Mouse (Mus musculus): Measurements from ENCODE around the gene Mef2a. TPM values are rescaled to one million over a fixed set of nuclear protein-coding genes. Genes with fewer than 3 reads are reported as not detected.

Mef2a gene
- total and polyA plus RNA-seq, 3 experiments = 9.6 to 13.4 TPM; not detected in 1

GRCm38 (mm10) chr7:67217025-67217424 lies 155.6 kb downstream of the Mef2a start:
- TF ChIP-seq TAL1 (IDR thresholded peaks at IDR 0.05; ENCODE audit: low read length) (no peak), SMC3 (IDR thresholded peaks at IDR 0.05; ENCODE audit: low read depth, low read length) (peak; percentile 90), ZC3H11A (IDR thresholded peaks at IDR 0.05; ENCODE audit: low read depth, low read length) (peak; percentile 64), RAD21 (IDR thresholded peaks at IDR 0.05; ENCODE audit: low read depth, low read length) (peak; percentile 50), CTCF (IDR thresholded peaks at IDR 0.05 in 2 of 3, conservative IDR thresholded peaks at IDR 0.05 in 1 of 3; ENCODE audit: control insufficient read depth in 1 of 3, insufficient read depth in 1 of 3, low read depth in 2 of 3, low read length in 3 of 3, poor library complexity in 1 of 3, severe bottlenecking in 1 of 3) (peak; percentile 78 to 90 (median 81))
- DNase-seq (ENCODE audit: low read depth, low spot score) = peak; percentile 76
- Histone ChIP-seq H3K4me3 (ENCODE audit: control insufficient read depth in 1 of 2, insufficient read depth in 1 of 2, low read depth in 2 of 2, low read length in 2 of 2) (0 out of 4 replicates have a peak overlapping the region, but pooled peaks of 1 of the 2 experiments have one; percentile 10), H3K36me3 (ENCODE audit: control insufficient read depth in 1 of 2, insufficient read depth in 2 of 2, low read length in 2 of 2) (peaks cover 0 to 12% of the 10 kb centered on the region in 2 experiments; a peak in 2 of 4 replicates), H3K79me2 (ENCODE audit: control insufficient read depth, insufficient read depth, low read length, poor library complexity) (no peaks in the 10 kb centered on the region), H3K9ac (ENCODE audit: control insufficient read depth, low read depth, low read length, poor library complexity, severe bottlenecking) (no peak overlapping the region), H3K9me3 (replicated peaks; ENCODE audit: insufficient read depth, low read length) (no peaks in the 10 kb centered on the region), H3K27ac (ENCODE audit: control insufficient read depth, low read depth, low read length) (peak overlapping the region; percentile 45), H3K27me3 (ENCODE audit: control insufficient read depth in 1 of 2, insufficient read depth in 2 of 2, low read length in 2 of 2) (no peaks in the 10 kb centered on the region), H3K4me1 (ENCODE audit: control insufficient read depth in 1 of 2, insufficient read depth in 2 of 2, low read length in 2 of 2) (peaks cover 0 to 19% of the 10 kb centered on the region in 2 experiments; a peak in 2 of 4 replicates)

- no peak overlapping the region for H3K4me3 ChIP-seq (ENCODE audit: control insufficient read depth in 1 of 2, insufficient read depth in 1 of 2, low read depth in 2 of 2, low read length in 2 of 2)
- H3K9me3 ChIP-seq (replicated peaks; ENCODE audit: insufficient read depth, low read length) = no peaks in the 10 kb centered on the region
- peaks cover 0 to 20% of the 10 kb centered on the region in 2 experiments; a peak in 2 of 4 replicates for H3K4me1 ChIP-seq (ENCODE audit: control insufficient read depth in 1 of 2, insufficient read depth in 2 of 2, low read length in 2 of 2)
- H3K79me2 ChIP-seq (ENCODE audit: control insufficient read depth, insufficient read depth, low read length, poor library complexity) = no peaks in the 10 kb centered on the region
- TF ChIP-seq ETS1 (IDR thresholded peaks at IDR 0.05; ENCODE audit: low read depth, low read length) = peak; percentile 24; the same call in 1 of the 2 replicates
- TF ChIP-seq GATA1 (IDR thresholded peaks at IDR 0.05; ENCODE audit: low read depth, low read length) = peak; percentile 72
- TF ChIP-seq RCOR1 (IDR thresholded peaks at IDR 0.05; ENCODE audit: low read depth, low read length) = peak; percentile 48; the same call in 1 of the 2 replicates
- TF ChIP-seq E2F4 (IDR thresholded peaks at IDR 0.05; ENCODE audit: borderline replicate concordance, low read depth, low read length) = no peak
- peak; percentile 76 to 79 for TF ChIP-seq EP300 (IDR thresholded peaks at IDR 0.05; ENCODE audit: low read depth in 1 of 2, low read length in 2 of 2)
- TF ChIP-seq TAL1 (IDR thresholded peaks at IDR 0.05; ENCODE audit: low read length) = peak; percentile 55
- TF ChIP-seq SIN3A (IDR thresholded peaks at IDR 0.05; ENCODE audit: low read length) = no peak
- TF ChIP-seq NRF1 (IDR thresholded peaks at IDR 0.05; ENCODE audit: insufficient read depth, low read depth, low read length, poor library complexity, severe bottlenecking) = no peak
- 0 out of 2 replicates have a peak, but pooled peaks have one; percentile 33 for TF ChIP-seq TCF12 (IDR thresholded peaks at IDR 0.05; ENCODE audit: low read depth, low read length)
- no peaks in the 10 kb centered on the region for H3K27me3 ChIP-seq (ENCODE audit: control insufficient read depth in 1 of 2, insufficient read depth in 2 of 2, low read length in 2 of 2)
- no peak overlapping the region for H3K9ac ChIP-seq (ENCODE audit: control insufficient read depth, low read depth, low read length, poor library complexity, severe bottlenecking)
- H3K36me3 ChIP-seq (ENCODE audit: control insufficient read depth in 1 of 2, insufficient read depth in 2 of 2, low read length in 2 of 2) = peaks cover 0 to 12% of the 10 kb centered on the region in 2 experiments; a peak in 2 of 4 replicates
- peak; percentile 56 for DNase-seq (ENCODE audit: low read depth, low spot score)
- peak overlapping the region; percentile 45 for H3K27ac ChIP-seq (ENCODE audit: control insufficient read depth, low read depth, low read length)
These were observed 156.3 kb downstream of the Mef2a start for GRCm38 (mm10) chr7:67216351-67216750.

- Histone ChIP-seq H3K4me3 (ENCODE audit: control insufficient read depth in 1 of 2, insufficient read depth in 1 of 2, low read depth in 2 of 2, low read length in 2 of 2) (no peak overlapping the region), H3K9ac (ENCODE audit: control insufficient read depth, low read depth, low read length, poor library complexity, severe bottlenecking) (no peak overlapping the region), H3K9me3 (replicated peaks; ENCODE audit: insufficient read depth, low read length) (no peaks in the 10 kb centered on the region), H3K4me1 (ENCODE audit: control insufficient read depth in 1 of 2, insufficient read depth in 2 of 2, low read length in 2 of 2) (peaks cover 0 to 33% of the 10 kb centered on the region in 2 experiments; a peak in 3 of 4 replicates), H3K27me3 (ENCODE audit: control insufficient read depth in 1 of 2, insufficient read depth in 2 of 2, low read length in 2 of 2) (no peaks in the 10 kb centered on the region), H3K79me2 (ENCODE audit: control insufficient read depth, insufficient read depth, low read length, poor library complexity) (no peaks in the 10 kb centered on the region), H3K36me3 (ENCODE audit: control insufficient read depth in 1 of 2, insufficient read depth in 2 of 2, low read length in 2 of 2) (peaks cover 0 to 23% of the 10 kb centered on the region in 2 experiments; a peak in 2 of 4 replicates), H3K27ac (ENCODE audit: control insufficient read depth, low read depth, low read length) (no peak overlapping the region)
- DNase-seq (ENCODE audit: low read depth, low spot score) = no peak
- TF ChIP-seq MAFK (IDR thresholded peaks at IDR 0.05; ENCODE audit: borderline replicate concordance, low read depth, low read length) = no peak
- no peak for TF ChIP-seq CHD1 (IDR thresholded peaks at IDR 0.05; ENCODE audit: low read depth, low read length)
- no peak for TF ChIP-seq GATA1 (IDR thresholded peaks at IDR 0.05; ENCODE audit: low read depth, low read length)
- no peak for TF ChIP-seq HCFC1 (IDR thresholded peaks at IDR 0.05; ENCODE audit: low read depth, low read length)
- no peak for TF ChIP-seq ZNF384 (IDR thresholded peaks at IDR 0.05; ENCODE audit: low read depth, low read length)
- no peak for TF ChIP-seq USF2 (IDR thresholded peaks at IDR 0.05; ENCODE audit: borderline replicate concordance in 1 of 2, insufficient read depth in 1 of 2, low read depth in 1 of 2, low read length in 2 of 2)
- TF ChIP-seq ETS1 (IDR thresholded peaks at IDR 0.05; ENCODE audit: low read depth, low read length) = no peak
- no peak for TF ChIP-seq TCF12 (IDR thresholded peaks at IDR 0.05; ENCODE audit: low read depth, low read length)
- TF ChIP-seq MYC (IDR thresholded peaks at IDR 0.05; ENCODE audit: low read depth, low read length) = no peak
- TF ChIP-seq MXI1 (IDR thresholded peaks at IDR 0.05; ENCODE audit: low read depth, low read length) = no peak
- no peak for TF ChIP-seq GABPA (IDR thresholded peaks at IDR 0.05; ENCODE audit: low read depth, low read length)
- TF ChIP-seq MAX (IDR thresholded peaks at IDR 0.05; ENCODE audit: low read length) = no peak
- TF ChIP-seq CTCF (IDR thresholded peaks at IDR 0.05 in 2 of 3, conservative IDR thresholded peaks at IDR 0.05 in 1 of 3; ENCODE audit: control insufficient read depth in 1 of 3, insufficient read depth in 1 of 3, low read depth in 2 of 3, low read length in 3 of 3, poor library complexity in 1 of 3, severe bottlenecking in 1 of 3) = no peak
- TF ChIP-seq SIN3A (IDR thresholded peaks at IDR 0.05; ENCODE audit: low read length) = no peak
- no peak for TF ChIP-seq E2F4 (IDR thresholded peaks at IDR 0.05; ENCODE audit: borderline replicate concordance, low read depth, low read length)
- TF ChIP-seq MEF2A (IDR thresholded peaks at IDR 0.05; ENCODE audit: extremely low read depth, insufficient replicate concordance, low read depth, low read length, poor library complexity, severe bottlenecking) = no peak
These were observed 159.1 kb downstream of the Mef2a start for GRCm38 (mm10) chr7:67213589-67213988.

All from MEL (cell line).